Mouse (Mus musculus) ES-E14 (cell line): ENCODE data around the gene Ldlrad3. TPM values are rescaled to one million over a fixed set of nuclear protein-coding genes. Genes with fewer than 3 reads are reported as not detected.

Experiments used
- DNase-seq: peaks from one replicate; pipeline ENCODE4 v3.0.0-alpha.2; 2013; ENCODE audit warnings: low read depth, low spot score
- H3K27ac ChIP-seq: 2 replicates; pipeline ENCODE4 v1.5.1; 2012; ENCODE audit warnings: low read depth, mild to moderate bottlenecking, low read length, moderate library complexity, mixed read lengths; ENCODE audit not compliant: poor library complexity, insufficient read depth, severe bottlenecking
- H3K36me3 ChIP-seq: 2 replicates; pipeline ENCODE4 v1.6.1; 2012; ENCODE audit warnings: mild to moderate bottlenecking, low read length, moderate library complexity, mixed read lengths; ENCODE audit not compliant: control insufficient read depth, poor library complexity, insufficient read depth, severe bottlenecking
- H3K4me1 ChIP-seq, 2 experiments: fragments of 150-350 bp in 1 of 2; sonication (generic) in 1 of 2; 2 replicates each; pipeline ENCODE4 v1.6.1; 2012; ENCODE audit warnings: low read length in 2 of 2, mild to moderate bottlenecking in 1 of 2, mixed read lengths in 1 of 2; ENCODE audit not compliant: control insufficient read depth in 2 of 2, insufficient read depth in 2 of 2, poor library complexity in 1 of 2
- H3K4me3 ChIP-seq, 2 experiments: fragments of 150-350 bp in 1 of 2; sonication (generic) in 1 of 2; 2 replicates each; pipeline ENCODE4 v1.5.1; 2012; ENCODE audit warnings: low read length in 2 of 2, low read depth in 1 of 2, mild to moderate bottlenecking in 1 of 2, mixed read lengths in 1 of 2; ENCODE audit not compliant: insufficient read depth in 1 of 2, poor library complexity in 1 of 2, severe bottlenecking in 1 of 2
- H3K9ac ChIP-seq: 2 replicates; pipeline ENCODE4 v1.6.1; 2012; ENCODE audit warnings: low read depth, mild to moderate bottlenecking, low read length, mixed read lengths; ENCODE audit not compliant: poor library complexity, insufficient read depth, severe bottlenecking
- H3K9me3 ChIP-seq: fragments of 150-350 bp; sonication (generic); 2 replicates; pipeline ENCODE4 v1.6.1; 2012; ENCODE audit warnings: low read depth, mild to moderate bottlenecking, low read length; ENCODE audit not compliant: control insufficient read depth, insufficient read depth
- CHD2 ChIP-seq: IDR thresholded peaks from 2 replicates; pipeline ENCODE4 v1.6.1; 2014; ENCODE audit warnings: mild to moderate bottlenecking, low read depth, low read length, inconsistent platforms
- HCFC1 ChIP-seq: IDR thresholded peaks from 2 replicates; pipeline ENCODE4 v1.6.1; 2012; ENCODE audit warnings: low read length, inconsistent platforms, borderline replicate concordance; ENCODE audit not compliant: insufficient read depth
- MAFK ChIP-seq: IDR thresholded peaks from 2 replicates; pipeline ENCODE4 v1.6.1; 2014; ENCODE audit warnings: mild to moderate bottlenecking, low read depth, low read length, inconsistent platforms; ENCODE audit not compliant: insufficient read depth
- ZC3H11A ChIP-seq: IDR thresholded peaks from 2 replicates; pipeline ENCODE4 v1.6.1; 2012; ENCODE audit warnings: low read depth, mild to moderate bottlenecking, inconsistent platforms, low read length, borderline replicate concordance
- ZNF384 ChIP-seq: IDR thresholded peaks from 2 replicates; pipeline ENCODE4 v1.6.1; 2012; ENCODE audit warnings: low read depth, low read length, inconsistent platforms
- in situ Hi-C, 2 experiments: fragments of 600-800 bp; cut with MboI; formaldehyde crosslinking; loops; one replicate each; pipeline ENCODE4 v1.15.1; 2025; ENCODE audit warnings: low sequenced_read_pairs in 2 of 2, inconsistent platforms in 1 of 2; ENCODE audit not compliant: unreplicated experiment in 2 of 2
- total RNA-seq: library from RNA; depleted of rRNA; stranded (reverse); fragments of 300-350 nt; gene quantifications from 2 replicates; pipeline ENCODE4 v1.2.3, GENCODE M21; 2012

Gene Ldlrad3
- total RNA-seq, 1 experiment: 27.1 TPM

DNA sequence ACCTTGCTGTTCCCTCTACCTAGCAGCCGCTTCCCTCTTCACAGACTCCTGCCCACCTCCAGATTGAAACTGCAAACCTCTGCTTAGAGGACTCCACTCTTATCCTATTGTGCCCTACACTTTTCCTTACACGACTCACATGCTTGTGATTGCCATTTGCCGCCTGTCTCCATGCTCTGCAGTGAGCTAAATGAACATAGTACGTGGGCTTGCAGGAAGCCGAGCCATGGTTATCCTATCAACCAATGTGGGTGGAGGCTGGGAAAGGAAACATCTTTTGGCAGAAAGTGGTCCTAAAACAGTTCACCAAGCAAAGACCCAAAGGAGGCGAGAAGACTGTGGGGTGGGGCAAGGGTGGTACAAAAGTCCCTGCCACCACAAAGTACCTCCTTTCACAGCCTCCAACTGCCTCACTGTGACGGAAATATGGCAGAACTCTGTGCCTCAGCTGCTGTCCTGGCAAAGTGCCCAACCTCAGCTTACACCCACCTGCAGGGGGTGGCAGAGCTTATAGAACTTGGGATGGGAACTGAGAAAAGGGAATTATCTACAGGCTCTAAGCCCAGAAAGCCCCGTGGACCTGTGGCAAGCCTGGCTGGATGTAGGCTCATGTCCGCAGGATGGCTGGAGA lies 153.4 kb downstream of the Ldlrad3 start:
- no peak overlapping the region for H3K4me3 ChIP-seq
- no peak for DNase-seq
- no peak overlapping the region for H3K27ac ChIP-seq
- in situ Hi-C loops: no loop called here
- no peaks in the 10 kb centered on the region for H3K9me3 ChIP-seq
- peaks cover 0 to 9% of the 10 kb centered on the region in 2 experiments; a peak in 1 of 4 replicates for H3K4me1 ChIP-seq
- H3K36me3 ChIP-seq: no peaks in the 10 kb centered on the region
- TF ChIP-seq ZC3H11A: no peak
- TF ChIP-seq HCFC1: no peak
- no peak for TF ChIP-seq MAFK
- no peak for TF ChIP-seq ZNF384
- no peak for TF ChIP-seq CHD2
- no peak overlapping the region for H3K9ac ChIP-seq

DNA sequence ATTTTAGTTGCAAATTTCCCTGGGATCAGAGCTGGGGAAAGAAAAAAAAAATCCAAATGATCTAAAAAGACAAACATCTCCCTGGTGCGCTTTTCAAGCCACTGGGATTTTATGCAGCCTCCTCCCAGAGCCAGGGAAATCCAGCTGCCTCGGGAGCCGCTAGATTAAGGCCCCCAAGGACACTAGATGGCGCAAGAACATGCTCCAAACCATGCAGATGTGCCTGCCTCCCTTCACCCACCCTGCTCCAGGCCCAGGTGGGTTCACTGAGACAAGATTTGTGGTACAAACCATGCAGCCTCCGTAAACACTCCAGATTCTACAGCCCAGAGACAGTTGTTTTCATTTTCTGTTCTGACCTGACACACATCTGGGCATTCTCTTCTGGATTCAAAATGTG lies 155.5 kb downstream of the Ldlrad3 start:
- Histone ChIP-seq H3K9me3 (no peaks in the 10 kb centered on the region), H3K36me3 (no peaks in the 10 kb centered on the region; the same call in 1 of the 2 replicates), H3K4me3 (no peak overlapping the region), H3K27ac (no peak overlapping the region), H3K4me1 (peaks cover 0 to 9% of the 10 kb centered on the region in 2 experiments; a peak in 1 of 4 replicates), H3K9ac (no peak overlapping the region)
- peak; percentile 36 for DNase-seq
- in situ Hi-C loops: no loop called here
- peak; percentile 81 for TF ChIP-seq ZC3H11A
- TF ChIP-seq HCFC1: no peak
- TF ChIP-seq ZNF384: no peak
- TF ChIP-seq CHD2: no peak

DNA sequence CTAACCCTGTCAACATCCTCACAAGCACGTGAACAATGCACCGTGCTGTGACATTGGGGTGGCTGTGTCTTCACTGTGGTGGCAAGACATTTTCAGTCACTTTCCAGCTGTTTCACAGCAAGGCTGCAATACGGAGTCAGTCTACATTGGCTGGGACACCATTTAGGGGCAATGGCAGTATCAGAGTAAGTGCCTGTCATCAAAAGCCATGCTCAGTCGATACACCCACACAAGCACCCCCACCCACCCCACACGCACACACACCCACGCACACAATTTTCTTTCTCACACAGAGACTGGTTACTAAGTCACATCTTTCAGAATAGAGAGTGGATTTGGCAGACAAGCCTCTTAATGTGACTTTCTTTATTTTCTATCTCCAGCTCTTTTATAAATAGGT lies 156.0 kb downstream of the Ldlrad3 start:
- Histone ChIP-seq H3K9ac (no peak overlapping the region), H3K4me3 (no peak overlapping the region), H3K9me3 (no peaks in the 10 kb centered on the region), H3K4me1 (peaks cover 0 to 9% of the 10 kb centered on the region in 2 experiments; a peak in 1 of 4 replicates), H3K36me3 (no peaks in the 10 kb centered on the region; the same call in 1 of the 2 replicates), H3K27ac (no peak overlapping the region)
- DNase-seq: no peak
- in situ Hi-C loops: no loop called here
- TF ChIP-seq ZC3H11A (no peak), HCFC1 (no peak), MAFK (no peak)

DNA sequence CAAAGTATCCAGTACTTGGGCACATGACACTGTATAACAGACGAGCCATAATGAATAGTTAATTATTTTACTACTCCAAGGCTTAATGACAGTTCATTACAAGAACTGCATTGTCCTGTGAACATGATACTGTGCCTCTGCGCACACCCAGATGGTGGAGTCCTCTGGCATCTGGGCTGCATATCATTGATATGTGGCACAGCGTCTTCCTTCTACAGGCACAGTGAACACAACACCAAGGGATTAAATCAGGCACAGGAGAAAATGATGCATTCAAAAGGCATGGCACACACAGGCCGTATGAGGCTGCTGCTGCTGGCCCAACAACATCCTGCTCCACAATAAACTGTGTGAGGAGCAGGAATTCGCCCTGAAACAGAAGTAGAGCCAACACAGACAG lies 156.5 kb downstream of the Ldlrad3 start:
- TF ChIP-seq ZNF384 (no peak), MAFK (no peak), CHD2 (no peak), ZC3H11A (no peak), HCFC1 (no peak)
- no peak overlapping the region for H3K27ac ChIP-seq
- H3K9me3 ChIP-seq: no peaks in the 10 kb centered on the region
- peaks cover 0 to 9% of the 10 kb centered on the region in 2 experiments; a peak in 1 of 4 replicates for H3K4me1 ChIP-seq
- no peaks in the 10 kb centered on the region; the same call in 1 of the 2 replicates for H3K36me3 ChIP-seq
- in situ Hi-C loops: no loop called here
- H3K9ac ChIP-seq: no peak overlapping the region
- DNase-seq: no peak
- no peak overlapping the region for H3K4me3 ChIP-seq

DNA sequence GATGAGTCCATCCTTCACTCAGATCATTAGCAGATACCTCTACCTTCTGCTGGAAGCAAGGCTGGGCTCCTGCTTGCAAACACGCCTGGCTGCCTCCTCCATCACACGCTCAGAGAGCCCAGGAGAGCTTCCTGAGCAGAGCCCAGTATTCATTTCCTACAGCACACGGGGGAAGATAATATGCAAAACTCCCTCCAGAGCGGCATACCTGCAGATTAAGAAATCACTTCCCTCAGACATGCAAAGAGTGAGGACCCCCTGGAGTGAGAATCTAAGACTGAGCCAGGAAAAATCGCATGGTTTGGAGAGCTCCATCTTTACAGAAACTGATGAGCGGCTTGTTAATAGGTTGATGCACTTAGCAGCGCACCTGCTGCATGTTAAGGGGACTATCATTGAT lies 158.9 kb downstream of the Ldlrad3 start:
- TF ChIP-seq CHD2: no peak
- TF ChIP-seq ZNF384: no peak
- TF ChIP-seq MAFK: no peak
- TF ChIP-seq ZC3H11A: no peak
- no peak for TF ChIP-seq HCFC1
- Histone ChIP-seq H3K36me3 (no peaks in the 10 kb centered on the region; the same call in 1 of the 2 replicates), H3K4me1 (0 out of 4 replicates have a peak, but pooled peaks cover 0 to 2% of the 10 kb centered on the region in 2 experiments), H3K27ac (no peak overlapping the region), H3K4me3 (no peak overlapping the region), H3K9ac (no peak overlapping the region), H3K9me3 (no peaks in the 10 kb centered on the region)
- in situ Hi-C loops: no loop called here
- no peak for DNase-seq
